Mouse (Mus musculus): ENCODE results near the gene Atp6v0a1.

The Atp6v0a1 gene

GRCm38 (mm10) chr11:101062971-101063675 is 53.9 kb downstream of the Atp6v0a1 start:
- no peak for DNase-seq

GRCm38 (mm10) chr11:101063676-101064327 is 54.5 kb downstream of the Atp6v0a1 start:
- peak; percentile 62 to 65 for DNase-seq

GRCm38 (mm10) chr11:101064462-101064861 is 55.2 kb downstream of the Atp6v0a1 start:
- DNase-seq, result no peak

GRCm38 (mm10) chr11:101065002-101065401 is 55.8 kb downstream of the Atp6v0a1 start:
- DNase-seq, result no peak

- DNase-seq, result peak; percentile 90 to 91
Observed at GRCm38 (mm10) chr11:101066549-101067412, 57.5 kb downstream of the Atp6v0a1 start.

- DNase-seq, result peak; percentile 93 to 94
Observed at GRCm38 (mm10) chr11:101069391-101070188, 60.3 kb downstream of the Atp6v0a1 start, which contains the start of gene Naglu. Gene Naglu, plus strand, starts transcription at chr11:101070012.

GRCm38 (mm10) chr11:101070189-101070527 is 60.9 kb downstream of the Atp6v0a1 start:
- DNase-seq, result no peak

GRCm38 (mm10) chr11:101070987-101071386 is 61.7 kb downstream of the Atp6v0a1 start:
- no peak for DNase-seq

GRCm38 (mm10) chr11:101071810-101072428 is 62.7 kb downstream of the Atp6v0a1 start:
- DNase-seq, result no peak

GRCm38 (mm10) chr11:101078121-101078520 is 68.9 kb downstream of the Atp6v0a1 start, which contains the start of gene Hsd17b1:
Gene Hsd17b1, plus strand, starts transcription at chr11:101078411.
- no peak for DNase-seq

- no peak for DNase-seq
Observed at GRCm38 (mm10) chr11:101079746-101080145, 70.5 kb downstream of the Atp6v0a1 start.

- no peak for DNase-seq
Observed at GRCm38 (mm10) chr11:101080421-101080820, 71.2 kb downstream of the Atp6v0a1 start.

GRCm38 (mm10) chr11:101081659-101082058 is 72.4 kb downstream of the Atp6v0a1 start:
- no peak for DNase-seq

GRCm38 (mm10) chr11:101082208-101083082 is 73.2 kb downstream of the Atp6v0a1 start, which contains the start of gene Coasy:
Gene Coasy, plus strand, starts transcription at chr11:101082565.
- peak; percentile 80 to 85 for DNase-seq

GRCm38 (mm10) chr11:101083083-101083697 is 73.9 kb downstream of the Atp6v0a1 start:
- no peak for DNase-seq

- DNase-seq, result no peak
Observed at GRCm38 (mm10) chr11:101084246-101084645, 75.0 kb downstream of the Atp6v0a1 start.

GRCm38 (mm10) chr11:101084811-101085210 is 75.6 kb downstream of the Atp6v0a1 start:
- DNase-seq, result no peak

- no peak for DNase-seq
Observed at GRCm38 (mm10) chr11:101085617-101086322, 76.5 kb downstream of the Atp6v0a1 start.

- DNase-seq, result no peak
Observed at GRCm38 (mm10) chr11:101086323-101086674, 77.0 kb downstream of the Atp6v0a1 start.
